Mouse (Mus musculus) intestine, postnatal 0 days (tissue): Measurements from ENCODE around the gene Kpna2. TPM values are rescaled to one million over a fixed set of nuclear protein-coding genes. Genes with fewer than 3 reads are reported as not detected.

Source experiments
- ATAC-seq: fragments of 200-750 bp; cut with Nextera tagmentation; 2 replicates; pipeline ENCODE4 v1.8.0; 2017; ENCODE audit warnings: mild to moderate bottlenecking, moderate TSS enrichment, moderate library complexity
- H3K27ac ChIP-seq: fragments of 300-500 bp; sonication (generic); 2 replicates; pipeline ENCODE4 v1.5.1; 2014; ENCODE audit warnings: mild to moderate bottlenecking, low read depth, low read length, moderate library complexity
- H3K27me3 ChIP-seq: fragments of 300-500 bp; sonication (generic); replicated peaks from 2 replicates; pipeline ENCODE4 v1.6.1; 2014; ENCODE audit warnings: low read length, mixed read lengths; ENCODE audit not compliant: control insufficient read depth, insufficient read depth
- H3K36me3 ChIP-seq: fragments of 300-500 bp; sonication (generic); 2 replicates; pipeline ENCODE4 v1.6.1; 2014; ENCODE audit warnings: mild to moderate bottlenecking, moderate library complexity; ENCODE audit not compliant: control insufficient read depth, insufficient read depth
- H3K4me1 ChIP-seq: fragments of 300-500 bp; sonication (generic); replicated peaks from 2 replicates; pipeline ENCODE4 v1.6.1; 2014; ENCODE audit warnings: antibody characterized with exemption, low read length, mixed read lengths; ENCODE audit not compliant: control insufficient read depth, insufficient read depth
- H3K4me2 ChIP-seq: fragments of 300-500 bp; sonication (generic); replicated peaks from 2 replicates; pipeline ENCODE4 v1.6.1; 2014; ENCODE audit warnings: low read depth, mild to moderate bottlenecking, moderate library complexity
- H3K4me3 ChIP-seq: fragments of 300-500 bp; sonication (generic); 2 replicates; pipeline ENCODE4 v1.5.1; 2014; ENCODE audit warnings: low read depth, low read length
- H3K9ac ChIP-seq: fragments of 300-500 bp; sonication (generic); 2 replicates; pipeline ENCODE4 v1.6.1; 2014; ENCODE audit warnings: mild to moderate bottlenecking, low read depth, low read length
- H3K9me3 ChIP-seq: fragments of 300-500 bp; sonication (generic); 2 replicates; pipeline ENCODE4 v1.6.1; 2016; ENCODE audit warnings: mixed run types; ENCODE audit not compliant: control insufficient read depth
- CTCF ChIP-seq: sonication (generic); IDR thresholded peaks from 2 replicates; pipeline ENCODE4 v1.5.1; 2016; ENCODE audit warnings: low read depth, mild to moderate bottlenecking, control low read depth, antibody characterized with exemption, moderate library complexity
- whole genome bisulfite sequencing: fragments of 180-500 bp; shearing (Covaris S2); extraction: QIAGEN DNeasy Blood & Tissue Kit; methylation state at CpG from one replicate; pipeline ENCODE4 v1.1.7; 2014; 5-methylcytosine and 5-hydroxymethylcytosine counted together
- polyA plus RNA-seq: library from polyadenylated mRNA; unstranded; fragments of >200 nt; fragmentation: Nextera tagmentation; extraction: Ambion mirVana; gene quantifications from 2 replicates; pipeline ENCODE4 v1.2.1, GENCODE M21; 2015

The Kpna2 gene
- polyA plus RNA-seq, 1 experiment from 2014 or later: 100 TPM

DNA sequence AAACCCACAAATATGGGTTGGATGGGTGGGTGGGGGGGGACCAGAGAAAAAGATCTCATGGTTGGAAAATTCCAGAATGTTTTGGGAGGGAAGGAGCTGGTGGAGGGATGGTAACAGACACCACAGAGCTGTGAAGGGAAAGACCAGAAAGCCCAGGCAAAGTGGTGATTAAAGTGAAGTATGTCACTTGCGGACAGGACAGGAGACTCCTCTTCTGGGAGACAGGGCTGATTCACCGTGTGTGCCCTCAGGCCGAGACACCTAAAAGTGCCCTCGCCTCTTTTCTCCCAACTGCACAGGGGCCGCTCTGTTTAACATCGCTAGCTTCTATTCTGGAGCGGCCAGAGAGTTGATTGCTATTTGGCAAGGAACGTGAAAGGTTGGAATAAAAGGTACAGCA lies 44.8 kb downstream of the Kpna2 start:
- Histone ChIP-seq H3K4me3 (no peak overlapping the region), H3K36me3 (no peaks in the 10 kb centered on the region), H3K27me3 (no peaks in the 10 kb centered on the region), H3K4me1 (peaks cover 10% of the 10 kb centered on the region), H3K4me2 (no peak overlapping the region), H3K27ac (no peak overlapping the region), H3K9me3 (no peaks in the 10 kb centered on the region), H3K9ac (no peak overlapping the region)
- no peak for ATAC-seq
- WGBS: 69% methylated on average over 8 of the region's 8 CpGs
- TF ChIP-seq CTCF: no peak

DNA sequence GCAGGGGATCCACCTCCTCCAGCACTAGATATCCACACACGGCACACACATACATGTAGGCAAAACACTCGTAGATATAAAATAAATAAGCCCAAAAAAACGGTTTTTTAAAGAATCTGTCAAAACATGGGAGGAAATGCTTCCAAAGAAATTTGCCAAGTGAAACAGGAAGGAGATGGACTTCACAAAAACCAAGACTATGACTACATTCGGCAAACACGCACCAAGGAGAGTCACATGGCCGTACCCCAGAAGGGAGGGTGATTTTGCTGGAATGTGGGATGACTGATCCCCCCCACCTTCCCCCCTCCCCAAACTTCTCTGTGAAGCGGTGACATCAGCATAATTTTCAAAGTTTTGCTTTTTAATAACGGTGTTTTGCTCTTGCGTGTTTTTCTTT lies 45.2 kb downstream of the Kpna2 start:
- Histone ChIP-seq H3K4me2 (no peak overlapping the region), H3K36me3 (no peaks in the 10 kb centered on the region), H3K9me3 (no peaks in the 10 kb centered on the region), H3K4me1 (peaks cover 10% of the 10 kb centered on the region), H3K9ac (no peak overlapping the region), H3K4me3 (no peak overlapping the region), H3K27me3 (no peaks in the 10 kb centered on the region), H3K27ac (no peak overlapping the region)
- WGBS: 68% methylated on average over 9 of the region's 9 CpGs
- ATAC-seq: no peak
- TF ChIP-seq CTCF: no peak

Other genes starting within 250 kb of the Kpna2 start
- gene Pecam1, start 248.9 kb downstream of the Kpna2 start, polyA plus RNA-seq: 25.9 and 26.1 TPM in 2 replicates
- 1.3 and 1.9 TPM in 2 replicates for gene Milr1, start 248.3 kb downstream of the Kpna2 start, polyA plus RNA-seq
- gene Polg2, start 220.0 kb downstream of the Kpna2 start, polyA plus RNA-seq: 12.9 and 13.3 TPM in 2 replicates
- gene Ddx5, start 210.4 kb downstream of the Kpna2 start, polyA plus RNA-seq: 163 and 183 TPM in 2 replicates
- gene Cep95, start 210.3 kb downstream of the Kpna2 start, polyA plus RNA-seq: 5.3 and 5.5 TPM in 2 replicates
- gene Smurf2, start 78.8 kb downstream of the Kpna2 start, polyA plus RNA-seq: 8.0 and 8.9 TPM in 2 replicates
- gene 1810010H24Rik, start 26.1 kb upstream of the Kpna2 start, polyA plus RNA-seq: 9.6 and 9.9 TPM in 2 replicates
- 14.4 and 17.8 TPM in 2 replicates for gene Bptf, start 132.6 kb upstream of the Kpna2 start, polyA plus RNA-seq
- gene Nol11, start 189.8 kb upstream of the Kpna2 start, polyA plus RNA-seq: 14.8 TPM in 2 replicates